Mouse (Mus musculus): ENCODE results near the gene Rps12-ps3.
A peak's percentile ranks its signal among the peaks of the same experiment; 100 is the strongest.

DNA sequence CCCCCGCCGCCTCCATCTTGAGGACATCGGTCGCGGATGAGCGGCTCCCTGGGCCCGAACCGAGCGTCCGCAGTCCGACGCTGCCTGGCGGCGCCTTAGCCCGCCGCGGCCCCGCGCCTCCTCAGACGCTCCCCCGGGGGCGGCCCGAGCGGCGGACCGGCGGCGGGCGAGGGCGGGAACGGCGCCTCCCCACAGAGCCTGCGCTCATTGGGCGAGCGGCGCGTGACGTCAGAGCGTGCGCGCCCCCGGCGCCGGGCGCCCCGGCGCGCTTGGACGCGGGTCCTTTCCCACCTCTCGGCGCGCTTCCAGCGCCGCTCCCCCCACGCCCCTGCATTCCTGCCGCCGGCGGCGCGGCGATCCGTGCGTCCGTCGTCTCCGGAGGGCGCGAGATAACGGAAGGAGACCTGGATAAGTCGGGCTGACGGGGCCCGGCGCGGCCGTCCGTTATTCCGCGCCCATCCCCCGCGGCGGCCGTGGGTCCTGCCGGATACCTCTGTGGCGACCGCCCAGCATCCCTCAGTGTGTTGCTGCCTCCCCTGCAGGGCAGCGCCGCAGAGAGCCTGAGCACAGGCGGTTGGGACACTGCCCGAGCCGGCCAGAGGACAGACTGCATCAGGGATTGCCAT, 23.7 kb downstream of the Rps12-ps3 start, which contains the start of gene Pdzd8:
- TF ChIP-seq CTCF (IDR thresholded peaks at IDR 0.05; ENCODE audit: control insufficient read depth, insufficient read depth, insufficient replicate concordance, low read depth, low read length) (no peak), POLR2A (IDR thresholded peaks at IDR 0.05; ENCODE audit: control insufficient read depth, low read depth, low read length) (peak; percentile 74; the same call in 1 of the 2 replicates)

Measured in testis, adult 2 months (tissue).